Comparison of ENCODE assay signal across 8 mouse cellular contexts in the genomic region with DNA sequence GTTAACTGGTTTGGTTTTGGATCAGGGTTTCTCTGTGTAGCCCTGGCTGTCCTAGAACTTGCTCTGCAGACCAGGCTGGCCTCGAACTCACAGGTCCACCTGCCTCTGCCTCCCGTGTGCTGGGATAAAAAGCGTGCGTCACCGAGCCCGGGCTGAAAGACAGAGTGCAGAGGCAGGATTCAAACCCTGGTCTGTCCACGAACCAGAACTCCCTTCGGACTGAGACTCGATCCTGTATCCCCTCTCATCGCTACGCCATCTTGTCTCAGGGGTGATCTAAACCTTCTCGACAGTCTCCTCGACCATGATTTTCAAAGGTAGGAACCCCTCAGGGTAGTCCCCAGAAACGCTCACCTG. TPM values are rescaled to one million over a fixed set of nuclear protein-coding genes. Genes with fewer than 3 reads are reported as not detected.
DNase-seq lines count a peak whose midpoint lies in the region; ATAC-seq and TF ChIP-seq lines count a peak whose summit lies in the region.

No protein-coding gene starts in this region.

- peak overlapping the region; percentile 91 for H3K4me2 ChIP-seq in hindbrain, embryonic 15.5 days
- peak overlapping the region; percentile 82 for H3K4me2 ChIP-seq in midbrain, embryonic 12.5 days (replicated peaks)

- no peaks in the 10 kb centered on the region for H3K4me1 ChIP-seq in kidney, adult 2 months (ENCODE audit: control insufficient read depth, insufficient read depth, low read length)
- H3K4me1 ChIP-seq in brown adipose tissue, adult 24 weeks (ENCODE audit: control insufficient read depth, insufficient read depth, insufficient read length, low read length): no peaks in the 10 kb centered on the region
- H3K4me1 ChIP-seq in hindbrain, embryonic 15.5 days (replicated peaks): peaks cover 12% of the 10 kb centered on the region
- peaks cover 17% of the 10 kb centered on the region for H3K4me1 ChIP-seq in midbrain, embryonic 12.5 days

- no peak for TF ChIP-seq POLR2A in kidney, adult 2 months (IDR thresholded peaks at IDR 0.05; ENCODE audit: low read depth, low read length)

- no peak for DNase-seq in kidney, adult 2 months
- no peak for DNase-seq in kidney, adult 9 months
- DNase-seq in ovary, adult 18-20 months (ENCODE audit: low spot score): no peak
- DNase-seq in spleen, postnatal 36 days (ENCODE audit: low spot score in 2 of 2): no peak
- no peak for DNase-seq in cerebellum, postnatal 4 days (ENCODE audit: low spot score in 2 of 2)

- H3K4me3 ChIP-seq in kidney, adult 2 months (ENCODE audit: insufficient read depth, low read depth, low read length): peak overlapping the region; percentile 36
- H3K4me3 ChIP-seq in brown adipose tissue, adult 24 weeks (ENCODE audit: insufficient read depth, low read depth, low read length): peak overlapping the region; percentile 61
- peak overlapping the region; percentile 53 for H3K4me3 ChIP-seq in hindbrain, embryonic 15.5 days
- peak overlapping the region; percentile 59 for H3K4me3 ChIP-seq in midbrain, embryonic 12.5 days

- no peak for ATAC-seq in hindbrain, embryonic 15.5 days (ENCODE audit: low FRiP score, low read depth)
- no peak for ATAC-seq in midbrain, embryonic 12.5 days (ENCODE audit: low FRiP score, low read depth)

- H3K9me3 ChIP-seq in hindbrain, embryonic 15.5 days: no peaks in the 10 kb centered on the region
- no peaks in the 10 kb centered on the region for H3K9me3 ChIP-seq in midbrain, embryonic 12.5 days

- no peak for TF ChIP-seq CTCF in kidney, adult 2 months (conservative IDR thresholded peaks at IDR 0.05; ENCODE audit: insufficient read depth, insufficient read length, low read depth, low read length)

- H3K9ac ChIP-seq in hindbrain, embryonic 15.5 days: peak overlapping the region; percentile 46
- no peak overlapping the region; the same call in 1 of the 2 replicates for H3K9ac ChIP-seq in midbrain, embryonic 12.5 days (replicated peaks)

- H3K27ac ChIP-seq in kidney, adult 2 months (ENCODE audit: insufficient read depth, low read depth, low read length): no peak overlapping the region
- no peak overlapping the region for H3K27ac ChIP-seq in brown adipose tissue, adult 24 weeks (replicated peaks; ENCODE audit: low read depth, low read length)
- H3K27ac ChIP-seq in hindbrain, embryonic 15.5 days (replicated peaks): peak overlapping the region; percentile 76
- H3K27ac ChIP-seq in midbrain, embryonic 12.5 days (replicated peaks): 0 out of 2 replicates have a peak overlapping the region, but pooled peaks have one; percentile 11

- under 1% methylated on average over 14 of the region's 14 CpGs for WGBS in kidney, adult 2 months
- WGBS in hindbrain, embryonic 15.5 days: under 1% methylated on average over 14 of the region's 14 CpGs
- WGBS in midbrain, embryonic 12.5 days: 2% methylated on average over 14 of the region's 14 CpGs

- no peaks in the 10 kb centered on the region for H3K36me3 ChIP-seq in kidney, adult 2 months (ENCODE audit: control insufficient read depth, insufficient read depth, low read length)
- no peaks in the 10 kb centered on the region for H3K36me3 ChIP-seq in hindbrain, embryonic 15.5 days
- H3K36me3 ChIP-seq in midbrain, embryonic 12.5 days: no peaks in the 10 kb centered on the region

- no peaks in the 10 kb centered on the region for H3K27me3 ChIP-seq in kidney, adult 2 months (replicated peaks; ENCODE audit: control insufficient read depth, insufficient read depth, low read length)
- H3K27me3 ChIP-seq in hindbrain, embryonic 15.5 days: no peaks in the 10 kb centered on the region
- H3K27me3 ChIP-seq in midbrain, embryonic 12.5 days: no peaks in the 10 kb centered on the region

RNA-seq across cellular contexts. Expression of a gene that starts 0.3 kb away (rescaled TPM):
- polyA plus RNA-seq in kidney, adult 2 months (2012; rRNA removed): 2.7 and 3.2 TPM in 2 replicates
- polyA plus RNA-seq in brown adipose tissue, adult 24 weeks (2012; ENCODE audit: insufficient read depth, insufficient read length, missing spikeins): 0.79 and 0.99 TPM in 2 replicates
- polyA plus RNA-seq in hindbrain, embryonic 15.5 days (2015; fragmentation: Nextera tagmentation; extraction: Ambion mirVana): 1.1 TPM in 2 replicates
- 0.76 and 0.88 TPM in 2 replicates for polyA plus RNA-seq in midbrain, embryonic 12.5 days (2016; fragmentation: Nextera tagmentation; extraction: Ambion mirVana)

RNA-seq across cellular contexts. Expression of a gene that starts 0.6 kb away (rescaled TPM):
- polyA plus RNA-seq in kidney, adult 2 months (2012; rRNA removed): 2.0 and 3.6 TPM in 2 replicates
- polyA plus RNA-seq in brown adipose tissue, adult 24 weeks (2012; ENCODE audit: insufficient read depth, insufficient read length, missing spikeins): 3.3 and 3.8 TPM in 2 replicates
- polyA plus RNA-seq in hindbrain, embryonic 15.5 days (2015; fragmentation: Nextera tagmentation; extraction: Ambion mirVana): 12.8 and 14.7 TPM in 2 replicates
- 58.8 and 62.8 TPM in 2 replicates for polyA plus RNA-seq in midbrain, embryonic 12.5 days (2016; fragmentation: Nextera tagmentation; extraction: Ambion mirVana)

RNA-seq across cellular contexts. Expression of a gene that starts 18.1 kb away (rescaled TPM):
- polyA plus RNA-seq in kidney, adult 2 months (2012; rRNA removed): 88.3 and 95.6 TPM in 2 replicates
- polyA plus RNA-seq in brown adipose tissue, adult 24 weeks (2012; ENCODE audit: insufficient read depth, insufficient read length, missing spikeins): 270 and 332 TPM in 2 replicates
- polyA plus RNA-seq in hindbrain, embryonic 15.5 days (2015; fragmentation: Nextera tagmentation; extraction: Ambion mirVana): 241 and 250 TPM in 2 replicates
- 193 and 207 TPM in 2 replicates for polyA plus RNA-seq in midbrain, embryonic 12.5 days (2016; fragmentation: Nextera tagmentation; extraction: Ambion mirVana)

RNA-seq across cellular contexts. Expression of a gene that starts 42.7 kb away (rescaled TPM):
- polyA plus RNA-seq in kidney, adult 2 months (2012; rRNA removed): 37.2 and 44.5 TPM in 2 replicates
- 12.0 and 12.4 TPM in 2 replicates for polyA plus RNA-seq in brown adipose tissue, adult 24 weeks (2012; ENCODE audit: insufficient read depth, insufficient read length, missing spikeins)
- polyA plus RNA-seq in hindbrain, embryonic 15.5 days (2015; fragmentation: Nextera tagmentation; extraction: Ambion mirVana): 6.2 and 7.3 TPM in 2 replicates
- polyA plus RNA-seq in midbrain, embryonic 12.5 days (2016; fragmentation: Nextera tagmentation; extraction: Ambion mirVana): 7.7 and 9.7 TPM in 2 replicates

RNA-seq across cellular contexts. Expression of a gene that starts 46.6 kb away (rescaled TPM):
- 5.1 and 7.0 TPM in 2 replicates for polyA plus RNA-seq in kidney, adult 2 months (2012; rRNA removed)
- not detected in 2 replicates for polyA plus RNA-seq in brown adipose tissue, adult 24 weeks (2012; ENCODE audit: insufficient read depth, insufficient read length, missing spikeins)
- 0.47 and 0.75 TPM in 2 replicates for polyA plus RNA-seq in hindbrain, embryonic 15.5 days (2015; fragmentation: Nextera tagmentation; extraction: Ambion mirVana)
- polyA plus RNA-seq in midbrain, embryonic 12.5 days (2016; fragmentation: Nextera tagmentation; extraction: Ambion mirVana): 0.89 and 1.1 TPM in 2 replicates

Comparison
In these comparisons a context has a peak if more than half of its experiments do, and no peak if none do; other contexts are left out.
1. H3K27ac ChIP-seq: peak in hindbrain, embryonic 15.5 days (single experiment) and midbrain, embryonic 12.5 days (single experiment); none in kidney, adult 2 months (single experiment) and brown adipose tissue, adult 24 weeks (single experiment).
2. Peak in every context shown above with its lines, with median percentiles within 50 percentile points of each other: H3K4me3 ChIP-seq.